Mouse (Mus musculus): ENCODE results near the gene Camk1g.

DNA sequence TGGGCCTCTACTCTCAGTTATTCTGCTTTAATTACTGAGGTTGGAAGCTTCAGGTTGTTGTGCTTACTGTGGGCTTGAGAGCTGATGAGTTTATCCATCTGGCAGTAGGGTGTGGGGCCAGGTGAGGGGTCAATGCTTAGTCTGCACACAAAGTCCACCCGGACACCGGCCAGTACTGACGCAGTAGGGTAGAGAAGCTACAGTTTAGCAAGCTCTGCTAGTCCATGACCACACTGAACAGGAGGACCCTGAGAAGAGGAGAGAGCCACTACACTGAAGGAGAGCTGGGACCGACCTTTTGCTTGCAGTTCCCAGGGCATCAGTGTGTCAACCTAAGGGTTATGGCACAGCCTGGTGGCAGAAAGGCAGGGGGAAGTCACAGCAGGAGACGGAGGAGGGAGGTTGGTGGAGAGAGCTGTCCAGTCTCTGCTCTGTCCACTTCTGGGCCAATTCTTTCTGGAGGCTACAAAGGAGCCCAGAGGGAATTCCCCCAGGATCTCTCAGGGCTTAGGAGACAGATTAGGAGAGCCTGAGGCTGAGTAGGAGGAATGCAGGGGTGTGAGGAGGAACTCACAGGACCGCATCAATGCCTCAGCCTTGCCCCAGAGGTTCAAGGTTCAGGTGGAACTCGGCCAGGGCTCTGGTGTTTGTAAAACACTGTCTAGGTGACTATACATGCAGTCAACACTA is 43.5 kb downstream of the Camk1g start:
- no peak for TF ChIP-seq GATA1 (IDR thresholded peaks at IDR 0.05; ENCODE audit: borderline replicate concordance, low read length)
- no peak for TF ChIP-seq FLI1 (IDR thresholded peaks at IDR 0.05; ENCODE audit: low read length)
